Mouse (Mus musculus) embryonic facial prominence, embryonic 12.5 days (tissue): Measurements from ENCODE around the gene Efcab12. TPM values are rescaled to one million over a fixed set of nuclear protein-coding genes. Genes with fewer than 3 reads are reported as not detected.
"Not testable (repeated sequence)": the region's sequence is repeated elsewhere in the genome, so short reads cannot be mapped to it uniquely, and the experiment has no call there.

Experiments used
- ATAC-seq: fragments of 200-750 bp; cut with Nextera tagmentation; 2 replicates; pipeline ENCODE4 v1.8.0; 2017; ENCODE audit not compliant: insufficient number of reproducible peaks, insufficient read depth, low FRiP score, low TSS enrichment
- H3K27ac ChIP-seq: fragments of 300-500 bp; sonication (generic); 2 replicates; pipeline ENCODE4 v1.5.1; 2016; ENCODE audit warnings: mild to moderate bottlenecking
- H3K27me3 ChIP-seq: fragments of 300-500 bp; sonication (generic); 2 replicates; pipeline ENCODE4 v1.6.1; 2016; ENCODE audit warnings: mild to moderate bottlenecking, moderate library complexity
- H3K36me3 ChIP-seq: fragments of 300-500 bp; sonication (generic); 2 replicates; pipeline ENCODE4 v1.6.1; 2016; ENCODE audit warnings: mild to moderate bottlenecking
- H3K4me1 ChIP-seq: fragments of 300-500 bp; sonication (generic); 2 replicates; pipeline ENCODE4 v1.6.1; 2016
- H3K4me2 ChIP-seq: fragments of 300-500 bp; sonication (generic); replicated peaks from 2 replicates; pipeline ENCODE4 v1.6.1; 2016; ENCODE audit warnings: mild to moderate bottlenecking, moderate library complexity
- H3K4me3 ChIP-seq: fragments of 300-500 bp; sonication (generic); 2 replicates; pipeline ENCODE4 v1.5.1; 2016; ENCODE audit warnings: mild to moderate bottlenecking
- H3K9ac ChIP-seq: fragments of 300-500 bp; sonication (generic); 2 replicates; pipeline ENCODE4 v1.6.1; 2016; ENCODE audit warnings: mild to moderate bottlenecking, moderate library complexity
- H3K9me3 ChIP-seq: fragments of 300-500 bp; sonication (generic); 2 replicates; pipeline ENCODE4 v1.6.1; 2016; ENCODE audit warnings: mild to moderate bottlenecking, moderate library complexity
- WGBS: fragments of 180-500 bp; shearing (Covaris S2); methylation state at CpG from one replicate; pipeline ENCODE4 v1.1.7; 2016; 5-methylcytosine and 5-hydroxymethylcytosine counted together
- polyA plus RNA-seq: library from polyadenylated mRNA; unstranded; fragments of >200 nt; fragmentation: Nextera tagmentation; extraction: Ambion mirVana; gene quantifications from 2 replicates; pipeline ENCODE4 v1.2.1, GENCODE M21; 2016

Efcab12 gene
- polyA plus RNA-seq, 1 experiment from 2014 or later = 1.00 TPM

DNA sequence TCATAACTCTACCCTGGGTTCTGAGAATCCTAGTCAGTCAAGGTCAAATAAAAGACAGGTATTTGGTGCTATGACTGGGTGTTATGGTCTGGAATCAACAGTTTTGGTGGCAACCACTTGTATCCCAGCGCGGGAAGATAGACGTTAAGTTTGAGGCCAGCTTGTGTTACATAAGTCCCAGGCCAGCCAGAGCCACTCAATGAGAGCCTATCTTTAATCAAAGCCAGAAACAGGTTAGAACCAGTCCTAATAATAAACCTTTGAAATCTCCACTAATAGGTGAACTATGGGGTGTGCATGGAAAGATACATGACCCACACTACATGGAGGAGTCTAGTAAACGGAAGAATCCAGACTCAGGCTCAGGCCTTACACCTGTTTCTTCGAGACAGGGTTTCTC lies 533 bp upstream of the Efcab12 start:
- Histone ChIP-seq H3K4me1 (no peaks in the 10 kb centered on the region), H3K4me3 (0 out of 2 replicates have a peak overlapping the region, but pooled peaks have one; percentile 29), H3K27me3 (no peaks in the 10 kb centered on the region), H3K36me3 (peaks cover 18% of the 10 kb centered on the region), H3K9ac (no peak overlapping the region), H3K4me2 (peak overlapping the region; percentile 58), H3K27ac (no peak overlapping the region), H3K9me3 (no peaks in the 10 kb centered on the region)
- WGBS = 61% methylated on average over 5 of the region's 5 CpGs
- ATAC-seq = no peak

- no peak overlapping the region for H3K9ac ChIP-seq
- H3K36me3 ChIP-seq = no peaks in the 10 kb centered on the region
- no peak overlapping the region for H3K4me3 ChIP-seq
- H3K4me1 ChIP-seq = no peaks in the 10 kb centered on the region
- no peak overlapping the region for H3K27ac ChIP-seq
- H3K27me3 ChIP-seq = no peaks in the 10 kb centered on the region
- ATAC-seq = no peak
- H3K9me3 ChIP-seq = no peaks in the 10 kb centered on the region
- H3K4me2 ChIP-seq = no peak overlapping the region
These were observed 4.4 kb downstream of the Efcab12 start for GRCm38 (mm10) chr6:115833861-115834260.

DNA sequence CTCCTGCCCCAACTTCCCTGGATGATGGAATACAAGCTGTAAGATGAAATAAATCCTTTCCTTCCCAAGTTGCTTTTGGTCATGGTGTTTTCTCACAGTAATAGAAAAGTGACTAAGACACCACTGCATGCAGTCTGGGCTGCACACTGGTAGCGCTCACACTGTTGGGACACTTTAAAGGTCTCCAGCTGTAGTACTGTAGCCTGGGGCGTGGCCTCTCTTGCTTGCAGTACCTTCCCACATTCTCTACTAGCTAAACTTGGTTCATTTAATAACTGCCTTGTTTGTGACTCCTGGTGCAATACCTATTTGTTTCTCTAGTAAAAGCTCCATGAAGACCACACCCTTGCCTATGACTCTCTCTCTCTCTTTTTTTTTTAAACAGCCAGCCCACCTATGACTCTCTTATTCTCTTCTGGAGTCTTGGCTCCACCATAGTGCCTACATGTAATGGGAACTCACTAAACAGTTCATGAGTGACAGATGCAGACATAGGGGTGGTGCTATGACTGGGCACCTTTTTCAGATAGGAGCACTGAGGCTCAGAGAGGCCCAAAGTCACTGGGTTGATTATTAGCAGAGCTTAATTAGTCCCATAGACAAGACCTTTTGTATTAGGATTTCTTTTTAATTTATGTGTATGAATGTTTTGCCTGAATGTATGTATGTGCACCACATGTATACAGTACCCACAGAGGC lies 5.9 kb downstream of the Efcab12 start:
- Histone ChIP-seq H3K9me3 (no peaks in the 10 kb centered on the region), H3K4me1 (no peaks in the 10 kb centered on the region), H3K4me3 (no peak overlapping the region), H3K27ac (no peak overlapping the region), H3K36me3 (no peaks in the 10 kb centered on the region), H3K4me2 (no peak overlapping the region), H3K27me3 (no peaks in the 10 kb centered on the region), H3K9ac (no peak overlapping the region)
- WGBS = 88% methylated on average over 2 of the region's 2 CpGs
- ATAC-seq = no peak

DNA sequence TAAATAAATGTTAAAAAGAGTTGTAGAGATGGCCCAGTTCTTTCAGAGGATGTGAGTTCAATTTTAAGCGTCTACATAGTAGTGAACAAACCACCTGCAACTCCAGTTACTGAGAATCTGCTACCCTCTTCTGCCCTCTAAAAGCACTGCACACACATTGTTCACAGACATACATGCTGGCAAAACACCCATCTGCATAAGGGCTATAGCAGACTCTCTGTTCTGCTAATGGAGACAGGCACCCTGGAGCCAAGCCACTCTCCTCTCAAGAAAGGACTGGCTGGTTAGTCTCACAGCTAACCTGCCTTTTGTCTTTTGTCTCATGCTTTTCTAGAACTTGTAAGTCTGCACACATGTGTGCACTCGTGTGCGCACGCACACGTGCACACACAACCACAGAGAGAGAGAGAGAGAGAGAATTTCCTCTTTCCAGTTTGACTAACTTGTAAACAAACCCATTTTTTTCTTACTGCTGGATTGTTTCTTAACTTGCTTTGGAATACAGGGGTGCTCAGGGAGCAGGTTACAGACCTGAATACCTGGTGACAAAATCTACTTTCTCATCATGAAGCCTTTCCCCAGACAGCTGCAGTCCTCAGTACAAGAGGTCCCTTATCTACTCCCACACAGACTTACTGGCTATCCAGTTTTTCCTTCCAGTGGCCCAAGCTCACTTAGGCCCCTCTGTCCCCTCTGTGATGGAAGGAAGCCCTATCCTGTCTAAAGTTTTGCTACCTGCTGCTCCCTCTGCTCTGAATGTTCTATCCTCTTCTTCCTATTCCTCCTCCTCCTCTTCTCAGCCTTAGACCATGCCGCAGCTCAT lies 7.2 kb downstream of the Efcab12 start:
- H3K36me3 ChIP-seq = no peaks in the 10 kb centered on the region
- WGBS = 85% methylated on average over 6 of the region's 6 CpGs
- H3K9me3 ChIP-seq = no peaks in the 10 kb centered on the region
- H3K4me3 ChIP-seq = no peak overlapping the region
- no peaks in the 10 kb centered on the region for H3K27me3 ChIP-seq
- ATAC-seq = no peak
- no peaks in the 10 kb centered on the region for H3K4me1 ChIP-seq
- no peak overlapping the region for H3K9ac ChIP-seq
- no peak overlapping the region for H3K27ac ChIP-seq
- H3K4me2 ChIP-seq = no peak overlapping the region

GRCm38 (mm10) chr6:115823850-115824464 lies 14.3 kb downstream of the Efcab12 start:
- Histone ChIP-seq H3K27ac (0 out of 2 replicates have a peak overlapping the region, but pooled peaks have one; percentile 23), H3K4me3 (0 out of 2 replicates have a peak overlapping the region, but pooled peaks have one; percentile 9), H3K4me2 (peak overlapping the region; percentile 34)
- not testable (repeated sequence) for H3K36me3 ChIP-seq, H3K9ac ChIP-seq, H3K4me1 ChIP-seq, H3K9me3 ChIP-seq, H3K27me3 ChIP-seq
- peak; percentile 95 for ATAC-seq
- 8% methylated on average over 5 of the region's 11 CpGs for WGBS

GRCm38 (mm10) chr6:115821216-115821993 lies 16.8 kb downstream of the Efcab12 start:
- no peak overlapping the region for H3K4me2 ChIP-seq
- H3K36me3 ChIP-seq = no peaks in the 10 kb centered on the region
- no peak overlapping the region for H3K27ac ChIP-seq
- no peak overlapping the region for H3K9ac ChIP-seq
- no peaks in the 10 kb centered on the region for H3K27me3 ChIP-seq
- ATAC-seq = no peak
- WGBS = 84% methylated on average over 8 of the region's 8 CpGs
- H3K4me3 ChIP-seq = no peak overlapping the region
- H3K9me3 ChIP-seq = no peaks in the 10 kb centered on the region
- H3K4me1 ChIP-seq = no peaks in the 10 kb centered on the region

DNA sequence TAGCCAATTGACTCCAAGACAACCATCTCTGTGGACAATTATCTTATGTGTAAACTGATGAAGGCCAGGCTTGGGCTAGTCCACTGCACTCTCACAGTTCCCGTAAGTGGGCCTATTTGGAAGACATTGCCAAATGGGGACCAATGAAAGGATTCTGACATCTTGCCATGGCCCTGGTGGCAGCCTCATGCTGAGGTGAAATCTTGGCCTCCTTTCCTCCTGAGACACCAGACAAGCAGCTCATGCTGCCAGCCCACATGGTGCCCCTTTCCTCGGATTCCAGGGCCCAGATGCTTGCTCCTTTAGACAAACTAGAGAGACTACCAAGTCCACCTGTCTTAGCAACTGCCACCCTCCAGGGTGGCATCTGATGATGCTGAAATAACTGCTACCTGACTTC lies 20.1 kb downstream of the Efcab12 start:
- ATAC-seq = no peak
- no peak overlapping the region for H3K4me2 ChIP-seq
- H3K9me3 ChIP-seq = no peaks in the 10 kb centered on the region
- no peak overlapping the region for H3K27ac ChIP-seq
- no peaks in the 10 kb centered on the region; the same call in 1 of the 2 replicates for H3K4me1 ChIP-seq
- no peaks in the 10 kb centered on the region for H3K27me3 ChIP-seq
- H3K9ac ChIP-seq = no peak overlapping the region
- H3K36me3 ChIP-seq = no peaks in the 10 kb centered on the region
- 83% methylated on average over 2 of the region's 2 CpGs for WGBS
- H3K4me3 ChIP-seq = no peak overlapping the region

GRCm38 (mm10) chr6:115815041-115815440 lies 23.2 kb downstream of the Efcab12 start:
- Histone ChIP-seq H3K4me3 (no peak overlapping the region), H3K4me2 (no peak overlapping the region), H3K36me3 (no peaks in the 10 kb centered on the region), H3K27me3 (no peaks in the 10 kb centered on the region), H3K4me1 (no peaks in the 10 kb centered on the region; the same call in 1 of the 2 replicates), H3K9me3 (no peaks in the 10 kb centered on the region), H3K27ac (no peak overlapping the region), H3K9ac (no peak overlapping the region)
- WGBS = 76% methylated on average over 4 of the region's 4 CpGs
- ATAC-seq = no peak

DNA sequence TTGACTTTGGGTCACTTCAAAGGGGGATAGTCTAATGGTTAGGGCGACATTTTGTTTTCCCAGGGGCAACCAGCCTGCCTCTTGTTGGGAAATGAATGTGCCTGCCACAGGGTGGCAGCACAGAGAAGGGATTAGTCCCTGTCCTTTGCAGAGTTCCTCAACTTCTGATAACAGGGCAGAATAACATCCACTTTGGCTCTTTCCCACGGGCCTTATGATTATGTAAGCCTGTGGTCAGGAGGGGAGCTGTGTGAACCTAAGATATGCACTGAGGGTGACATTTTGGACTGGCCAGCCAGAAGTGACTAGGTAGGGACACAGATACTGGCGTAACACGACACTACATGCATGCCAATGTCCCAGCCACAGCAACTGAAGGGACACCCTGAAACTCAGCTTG lies 24.1 kb downstream of the Efcab12 start:
- Histone ChIP-seq H3K9ac (no peak overlapping the region), H3K4me2 (no peak overlapping the region), H3K4me1 (no peaks in the 10 kb centered on the region; the same call in 1 of the 2 replicates), H3K27me3 (no peaks in the 10 kb centered on the region), H3K27ac (no peak overlapping the region), H3K9me3 (no peaks in the 10 kb centered on the region), H3K36me3 (no peaks in the 10 kb centered on the region), H3K4me3 (no peak overlapping the region)
- no peak for ATAC-seq
- 35% methylated on average over 4 of the region's 4 CpGs for WGBS

DNA sequence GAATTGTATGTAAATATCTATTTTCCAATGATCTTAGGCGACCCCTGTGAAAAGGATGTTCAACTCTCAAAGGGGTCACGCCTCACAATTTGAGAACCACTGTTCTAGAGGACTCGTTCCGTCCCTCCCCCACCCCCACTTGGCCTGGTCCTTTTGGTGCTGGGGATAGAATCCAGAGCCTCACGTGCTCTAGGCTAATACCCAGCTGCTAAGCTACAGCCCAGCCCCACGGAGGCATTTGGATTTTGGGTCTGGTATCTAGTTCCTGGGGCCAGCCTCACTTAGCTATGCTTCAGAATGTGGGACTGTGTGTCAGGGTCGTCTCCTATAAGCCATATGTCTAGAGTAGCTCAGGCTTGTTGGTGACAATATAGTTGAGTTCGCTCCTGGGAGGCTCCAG lies 26.6 kb downstream of the Efcab12 start:
- ATAC-seq = no peak
- Histone ChIP-seq H3K9ac (no peak overlapping the region), H3K36me3 (peaks cover 10% of the 10 kb centered on the region), H3K9me3 (no peaks in the 10 kb centered on the region), H3K27me3 (no peaks in the 10 kb centered on the region), H3K4me1 (peaks cover 9% of the 10 kb centered on the region), H3K27ac (no peak overlapping the region), H3K4me2 (no peak overlapping the region), H3K4me3 (no peak overlapping the region)
- 63% methylated on average over 8 of the region's 8 CpGs for WGBS

GRCm38 (mm10) chr6:115808488-115809231 lies 29.6 kb downstream of the Efcab12 start, which contains the start of gene Rpl32:
Rpl32 (minus strand) TSS chr6:115808747.
- peak within 1 kb of the TSS; percentile 99 for H3K9ac ChIP-seq
- H3K4me2 ChIP-seq = peak within 1 kb of the TSS; percentile 93
- peaks cover 38% of the 10 kb centered on the region for H3K36me3 ChIP-seq
- H3K4me1 ChIP-seq = peaks cover 18% of the 10 kb centered on the region
- H3K9me3 ChIP-seq = no peaks in the 10 kb centered on the region
- peak; percentile 75; the same call in 1 of the 2 replicates for ATAC-seq
- H3K27ac ChIP-seq = peak within 1 kb of the TSS; percentile 98
- WGBS = under 1% methylated on average over 47 of the region's 47 CpGs
- H3K4me3 ChIP-seq = peak within 1 kb of the TSS; percentile 99
- no peaks in the 10 kb centered on the region for H3K27me3 ChIP-seq
